Mouse (Mus musculus) CH12.LX (cell line): ENCODE data around the gene Kcnj1. TPM values are rescaled to one million over a fixed set of nuclear protein-coding genes. Genes with fewer than 3 reads are reported as not detected.

ENCODE experiments used
- DNase-seq: peaks from one replicate; pipeline ENCODE4 v3.0.0-alpha.2; 2013; ENCODE audit errors: extremely low read depth
- H3K27ac ChIP-seq: 2 replicates; pipeline ENCODE4 v1.5.1; 2012; ENCODE audit warnings: low read depth, mild to moderate bottlenecking, control low read depth, moderate library complexity; ENCODE audit not compliant: insufficient read depth
- H3K27me3 ChIP-seq: replicated peaks from 2 replicates; pipeline ENCODE3; 2012; ENCODE audit warnings: inconsistent platforms
- H3K36me3 ChIP-seq, 2 experiments: replicated peaks in 1 of 2; 2 replicates each; pipeline versions ENCODE3 to v1.6.1; 2012; ENCODE audit warnings: inconsistent platforms in 1 of 2, low read length in 1 of 2, mild to moderate bottlenecking in 1 of 2, mixed read lengths in 1 of 2, moderate library complexity in 1 of 2; ENCODE audit not compliant: control insufficient read depth in 1 of 2, insufficient read depth in 1 of 2
- H3K4me1 ChIP-seq, 2 experiments: 2 replicates each; pipeline ENCODE4 v1.6.1; 2012; ENCODE audit warnings: inconsistent platforms in 1 of 2, moderate library complexity in 1 of 2; ENCODE audit not compliant: insufficient read depth in 2 of 2, control insufficient read depth in 1 of 2
- H3K4me2 ChIP-seq: 2 replicates; pipeline ENCODE4 v1.6.1; 2012; ENCODE audit warnings: low read depth, mild to moderate bottlenecking, control low read depth; ENCODE audit not compliant: poor library complexity, insufficient read depth, severe bottlenecking
- H3K4me3 ChIP-seq, 3 experiments: fragments of 150-350 bp in 1 of 3; sonication (generic) in 1 of 3; replicated peaks in 1 of 3; 2 replicates each; pipeline versions ENCODE3 to v1.5.1; 2011 to 2012; ENCODE audit warnings: low read depth in 2 of 3, low read length in 2 of 3, mild to moderate bottlenecking in 2 of 3, moderate library complexity in 2 of 3, control low read depth in 1 of 3, improper control_type of control experiment in 1 of 3, inconsistent platforms in 1 of 3, mixed read lengths in 1 of 3; ENCODE audit not compliant: poor library complexity in 1 of 3
- H3K79me2 ChIP-seq: replicated peaks from 2 replicates; pipeline ENCODE4 v1.6.1; 2012; ENCODE audit warnings: mild to moderate bottlenecking, moderate library complexity; ENCODE audit not compliant: control insufficient read depth, poor library complexity, insufficient read depth, severe bottlenecking; ENCODE audit errors: extremely low read depth
- H3K9ac ChIP-seq: 2 replicates; pipeline ENCODE4 v1.6.1; 2012; ENCODE audit warnings: low read depth, mild to moderate bottlenecking, control low read depth, moderate library complexity; ENCODE audit not compliant: insufficient read depth
- H3K9me3 ChIP-seq: replicated peaks from 2 replicates; pipeline ENCODE3; 2012; ENCODE audit warnings: low read length, inconsistent platforms, mixed read lengths
- BHLHE40 ChIP-seq: IDR thresholded peaks from 2 replicates; pipeline ENCODE4 v1.6.1; 2011; ENCODE audit warnings: mild to moderate bottlenecking, low read depth, low read length, improper control_type of control experiment
- CHD2 ChIP-seq: IDR thresholded peaks from 2 replicates; pipeline ENCODE4 v1.6.1; 2011; ENCODE audit warnings: low read length, improper control_type of control experiment
- CTCF ChIP-seq, 2 experiments: IDR thresholded peaks in 1 of 2; conservative IDR thresholded peaks in 1 of 2; 2 replicates each; pipeline ENCODE4 v1.5.1; 2011 to 2012; ENCODE audit warnings: low read depth in 2 of 2, low read length in 2 of 2, improper control_type of control experiment in 1 of 2, inconsistent platforms in 1 of 2, mild to moderate bottlenecking in 1 of 2, moderate library complexity in 1 of 2
- E2F4 ChIP-seq: IDR thresholded peaks from 2 replicates; pipeline ENCODE4 v1.6.1; 2011; ENCODE audit warnings: low read depth, low read length, improper control_type of control experiment; ENCODE audit not compliant: insufficient replicate concordance
- ELF1 ChIP-seq: IDR thresholded peaks from 2 replicates; pipeline ENCODE4 v1.6.1; 2014; ENCODE audit warnings: low read depth, mild to moderate bottlenecking, inconsistent platforms, low read length, improper control_type of control experiment
- HCFC1 ChIP-seq: IDR thresholded peaks from 2 replicates; pipeline ENCODE4 v1.6.1; 2012; ENCODE audit warnings: low read depth, mild to moderate bottlenecking, inconsistent platforms, low read length, improper control_type of control experiment
- IRF4 ChIP-seq: IDR thresholded peaks from 2 replicates; pipeline ENCODE4 v1.6.1; 2014; ENCODE audit warnings: low read depth, mild to moderate bottlenecking, inconsistent platforms, low read length, improper control_type of control experiment
- JUND ChIP-seq: conservative IDR thresholded peaks from 2 replicates; pipeline ENCODE4 v1.6.1; 2011; ENCODE audit warnings: low read depth, low read length, improper control_type of control experiment
- MAFK ChIP-seq: IDR thresholded peaks from 2 replicates; pipeline ENCODE4 v1.6.1; 2011; ENCODE audit warnings: low read length, improper control_type of control experiment; ENCODE audit not compliant: insufficient replicate concordance
- MAZ ChIP-seq: IDR thresholded peaks from 2 replicates; pipeline ENCODE4 v1.6.1; 2012; ENCODE audit warnings: low read depth, mild to moderate bottlenecking, inconsistent platforms, low read length, improper control_type of control experiment, moderate library complexity
- NELFE ChIP-seq: IDR thresholded peaks from 2 replicates; pipeline ENCODE4 v1.6.1; 2011; ENCODE audit warnings: low read depth, low read length, improper control_type of control experiment
- PAX5 ChIP-seq: IDR thresholded peaks from 2 replicates; pipeline ENCODE4 v1.6.1; 2012; ENCODE audit warnings: low read length, inconsistent platforms, mixed read lengths
- POLR2A ChIP-seq: IDR thresholded peaks from 2 replicates; pipeline ENCODE4 v1.6.1; 2011; ENCODE audit warnings: low read depth, mild to moderate bottlenecking, improper control_type of control experiment, low read length
- RAD21 ChIP-seq: IDR thresholded peaks from 2 replicates; pipeline ENCODE4 v1.6.1; 2011; ENCODE audit warnings: low read depth, mild to moderate bottlenecking, low read length, improper control_type of control experiment, moderate library complexity
- RCOR1 ChIP-seq: conservative IDR thresholded peaks from 2 replicates; pipeline ENCODE4 v1.6.1; 2012; ENCODE audit warnings: low read depth, mild to moderate bottlenecking, inconsistent platforms, low read length, improper control_type of control experiment
- SIN3A ChIP-seq: IDR thresholded peaks from 2 replicates; pipeline ENCODE4 v1.6.1; 2012; ENCODE audit warnings: low read length, improper control_type of control experiment, inconsistent platforms
- SMC3 ChIP-seq: IDR thresholded peaks from 2 replicates; pipeline ENCODE4 v1.6.1; 2011; ENCODE audit warnings: low read depth, low read length, improper control_type of control experiment
- TBP ChIP-seq: conservative IDR thresholded peaks from 2 replicates; pipeline ENCODE4 v1.6.1; 2011; ENCODE audit warnings: low read depth, low read length, improper control_type of control experiment
- TCF12 ChIP-seq: IDR thresholded peaks from 2 replicates; pipeline ENCODE4 v1.6.1; 2014; ENCODE audit warnings: low read depth, mild to moderate bottlenecking, inconsistent platforms, low read length, improper control_type of control experiment
- USF1 ChIP-seq: IDR thresholded peaks from 2 replicates; pipeline ENCODE4 v1.6.1; 2014; ENCODE audit warnings: low read depth, mild to moderate bottlenecking, inconsistent platforms, low read length, improper control_type of control experiment
- ZC3H11A ChIP-seq: IDR thresholded peaks from 2 replicates; pipeline ENCODE4 v1.6.1; 2012; ENCODE audit warnings: low read depth, mild to moderate bottlenecking, inconsistent platforms, low read length, improper control_type of control experiment
- ZMIZ1 ChIP-seq: IDR thresholded peaks from 2 replicates; pipeline ENCODE4 v1.6.1; 2012; ENCODE audit warnings: low read depth, mild to moderate bottlenecking, inconsistent platforms, low read length, improper control_type of control experiment
- ZNF384 ChIP-seq: IDR thresholded peaks from 2 replicates; pipeline ENCODE4 v1.6.1; 2012; ENCODE audit warnings: low read depth, low read length, improper control_type of control experiment, inconsistent platforms
- dilution Hi-C: fragments of 300-500 bp; cut with MboI; formaldehyde crosslinking; loops from 2 replicates; pipeline ENCODE4 v1.14.3; 2020; ENCODE audit warnings: low sequenced_read_pairs; ENCODE audit not compliant: extremely low pct_unique_long_range_greater_than_20kb, extremely low pct_ligation_motif_present
- in situ Hi-C: fragments of 300-500 bp; cut with MboI; formaldehyde crosslinking; loops from 3 replicates; pipeline ENCODE4 v1.14.3; 2019; ENCODE audit warnings: low sequenced_read_pairs, low pct_ligation_motif_present, low pct_unique_long_range_greater_than_20kb, mixed read lengths
- polyA plus RNA-seq: library from polyadenylated mRNA; unstranded; fragments of >175 nt; gene quantifications from 2 replicates; pipeline ENCODE4 v1.2.1, GENCODE M21; 2012; ENCODE audit warnings: low read depth; ENCODE audit not compliant: insufficient read length
- total RNA-seq, 2 experiments: library from RNA; depleted of rRNA; stranded (reverse); fragments of 300-350 nt in 1 of 2; fragments of >200 nt in 1 of 2; gene quantifications; 2 replicates each; pipeline ENCODE4 v1.2.3; 2012 to 2014

Gene Kcnj1
- total and polyA plus RNA-seq, 3 experiments: 0.07 to 0.11 TPM; not detected in 1

DNA sequence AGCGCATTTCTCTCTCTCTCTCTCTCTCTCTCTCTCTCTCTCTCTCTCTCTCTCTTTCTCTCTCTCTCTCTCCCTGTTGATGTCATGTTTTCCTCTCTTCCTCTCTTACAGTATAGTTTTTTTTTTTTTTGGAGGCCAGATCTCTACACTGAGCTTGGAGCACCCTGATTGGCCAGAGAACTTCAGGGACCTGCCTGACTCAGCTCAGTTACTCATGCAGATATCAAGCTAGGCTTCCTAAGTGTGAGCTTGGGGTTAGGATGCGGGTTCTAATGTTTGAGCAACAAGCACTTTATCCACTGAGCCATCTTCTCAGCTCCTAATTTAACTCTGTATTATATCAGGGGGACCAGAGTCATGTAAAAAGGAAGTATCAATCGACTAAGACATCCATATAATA is 43.7 kb downstream of the Kcnj1 start:
- Histone ChIP-seq H3K4me2 (no peak overlapping the region), H3K27me3 (no peaks in the 10 kb centered on the region), H3K9ac (no peak overlapping the region), H3K36me3 (peaks cover 8 to 22% of the 10 kb centered on the region in 2 experiments), H3K27ac (no peak overlapping the region), H3K79me2 (no peaks in the 10 kb centered on the region), H3K9me3 (no peaks in the 10 kb centered on the region), H3K4me1 (no peaks in the 10 kb centered on the region), H3K4me3 (no peak overlapping the region)
- in situ Hi-C loops (loop anchor here (25.0 kb wide), 2 partner anchors 671 to 821 kb away; no protein-coding TSS in a partner anchor), dilution Hi-C loops (no loop called here)
- no peak for TF ChIP-seq BHLHE40
- no peak for TF ChIP-seq POLR2A
- no peak for TF ChIP-seq IRF4
- no peak for TF ChIP-seq SMC3
- TF ChIP-seq E2F4: no peak
- no peak for TF ChIP-seq ZC3H11A
- no peak for TF ChIP-seq MAZ
- no peak for TF ChIP-seq ZMIZ1
- no peak for TF ChIP-seq TBP
- TF ChIP-seq JUND: no peak
- no peak for TF ChIP-seq ELF1
- TF ChIP-seq MAFK: no peak
- TF ChIP-seq NELFE: no peak
- TF ChIP-seq RCOR1: no peak
- no peak for TF ChIP-seq SIN3A
- no peak for TF ChIP-seq TCF12
- no peak for TF ChIP-seq USF1
- TF ChIP-seq PAX5: no peak
- TF ChIP-seq RAD21: no peak
- no peak for TF ChIP-seq CHD2
- no peak for DNase-seq

- Histone ChIP-seq H3K27ac (no peak overlapping the region), H3K4me3 (no peak overlapping the region), H3K36me3 (peaks cover 17 to 35% of the 10 kb centered on the region in 2 experiments), H3K9ac (no peak overlapping the region), H3K27me3 (no peaks in the 10 kb centered on the region), H3K9me3 (no peaks in the 10 kb centered on the region), H3K4me1 (no peaks in the 10 kb centered on the region), H3K79me2 (no peaks in the 10 kb centered on the region), H3K4me2 (no peak overlapping the region)
- TF ChIP-seq HCFC1 (peak; percentile 14; the same call in 1 of the 2 replicates), ZC3H11A (no peak), E2F4 (no peak), CTCF (conservative IDR thresholded peaks at IDR 0.05 in 1 of 2, IDR thresholded peaks at IDR 0.05 in 1 of 2; ENCODE audit: low read depth in 2 of 2, low read length in 2 of 2) (no peak), ZNF384 (no peak)
- dilution Hi-C loops: no loop called here
- DNase-seq: no peak
- in situ Hi-C loops: loop anchor here (25.0 kb wide), 2 partner anchors 670 to 820 kb away; no protein-coding TSS in a partner anchor
These were observed 45.3 kb downstream of the Kcnj1 start for GRCm38 (mm10) chr9:32417466-32418116.
